Mouse (Mus musculus): ENCODE data around the gene Crtac1.

Gene Crtac1

GRCm38 (mm10) chr19:42322357-42323090 lies 109.1 kb downstream of the Crtac1 start:
- no peak for DNase-seq

- DNase-seq, result no peak
Observed at GRCm38 (mm10) chr19:42321936-42322335, 109.6 kb downstream of the Crtac1 start.

- peak in 1 of 2 experiments; percentile 8 for DNase-seq
Observed at GRCm38 (mm10) chr19:42317648-42318425, 113.7 kb downstream of the Crtac1 start.

- DNase-seq, result no peak
Observed at GRCm38 (mm10) chr19:42316998-42317397, 114.6 kb downstream of the Crtac1 start.

GRCm38 (mm10) chr19:42316525-42316924 lies 115.1 kb downstream of the Crtac1 start:
- DNase-seq, result peak in 1 of 2 experiments; percentile 12

- DNase-seq, result peak; percentile 49 to 63
Observed at GRCm38 (mm10) chr19:42315914-42316313, 115.7 kb downstream of the Crtac1 start.

- DNase-seq, result no peak
Observed at GRCm38 (mm10) chr19:42315070-42315679, 116.4 kb downstream of the Crtac1 start.

- no peak for DNase-seq
Observed at GRCm38 (mm10) chr19:42312191-42312590, 119.4 kb downstream of the Crtac1 start.

GRCm38 (mm10) chr19:42311332-42311731 lies 120.3 kb downstream of the Crtac1 start:
- DNase-seq, result no peak

GRCm38 (mm10) chr19:42308931-42309330 lies 122.7 kb downstream of the Crtac1 start:
- no peak for DNase-seq

- DNase-seq, result peak in 1 of 2 experiments; percentile 6
Observed at GRCm38 (mm10) chr19:42307019-42307418, 124.6 kb downstream of the Crtac1 start.

GRCm38 (mm10) chr19:42306202-42306601 lies 125.4 kb downstream of the Crtac1 start:
- no peak for DNase-seq

GRCm38 (mm10) chr19:42305746-42306145 lies 125.8 kb downstream of the Crtac1 start:
- DNase-seq, result no peak

- DNase-seq, result no peak
Observed at GRCm38 (mm10) chr19:42304506-42304905, 127.1 kb downstream of the Crtac1 start.

GRCm38 (mm10) chr19:42303210-42303813 lies 128.3 kb downstream of the Crtac1 start:
- no peak for DNase-seq

- no peak for DNase-seq
Observed at GRCm38 (mm10) chr19:42293216-42293615, 138.4 kb downstream of the Crtac1 start.

GRCm38 (mm10) chr19:42292106-42292505 lies 139.5 kb downstream of the Crtac1 start:
- no peak for DNase-seq

- no peak for DNase-seq
Observed at GRCm38 (mm10) chr19:42290954-42291661, 140.5 kb downstream of the Crtac1 start.

- no peak for DNase-seq
Observed at GRCm38 (mm10) chr19:42288361-42288760, 143.2 kb downstream of the Crtac1 start.

GRCm38 (mm10) chr19:42284178-42284577 lies 147.4 kb downstream of the Crtac1 start:
- DNase-seq, result no peak

GRCm38 (mm10) chr19:42279611-42280010 lies 152.0 kb downstream of the Crtac1 start:
- no peak for DNase-seq

- DNase-seq, result no peak
Observed at GRCm38 (mm10) chr19:42278461-42278860, 153.1 kb downstream of the Crtac1 start.
